Mouse (Mus musculus): ENCODE data around the gene Kmt2b. TPM values are rescaled to one million over a fixed set of nuclear protein-coding genes. Genes with fewer than 3 reads are reported as not detected.

The Kmt2b gene
- total and polyA plus RNA-seq, 3 experiments, result 15.6 to 48.2 TPM; not detected in 1

- DNase-seq (ENCODE audit: low read depth, low spot score), result no peak
- no peak overlapping the region for H3K4me3 ChIP-seq (ENCODE audit: control insufficient read depth in 1 of 2, insufficient read depth in 1 of 2, low read depth in 2 of 2, low read length in 2 of 2)
- H3K79me2 ChIP-seq (ENCODE audit: control insufficient read depth, insufficient read depth, low read length, poor library complexity), result no peaks in the 10 kb centered on the region; the same call in 1 of the 2 replicates
- peaks cover 7 to 29% of the 10 kb centered on the region in 2 experiments; a peak in 3 of 4 replicates for H3K4me1 ChIP-seq (ENCODE audit: control insufficient read depth in 1 of 2, insufficient read depth in 2 of 2, low read length in 2 of 2)
- H3K9me3 ChIP-seq (replicated peaks; ENCODE audit: insufficient read depth, low read length), result no peaks in the 10 kb centered on the region
- peaks cover 0 to 11% of the 10 kb centered on the region in 2 experiments; a peak in 2 of 4 replicates for H3K36me3 ChIP-seq (ENCODE audit: control insufficient read depth in 1 of 2, insufficient read depth in 2 of 2, low read length in 2 of 2)
- no peak overlapping the region for H3K9ac ChIP-seq (ENCODE audit: control insufficient read depth, low read depth, low read length, poor library complexity, severe bottlenecking)
- no peaks in the 10 kb centered on the region for H3K27me3 ChIP-seq (ENCODE audit: control insufficient read depth in 1 of 2, insufficient read depth in 2 of 2, low read length in 2 of 2)
- TF ChIP-seq ZKSCAN1 (IDR thresholded peaks at IDR 0.05; ENCODE audit: low read depth, low read length) (no peak), POLR2A (IDR thresholded peaks at IDR 0.05; ENCODE audit: control insufficient read depth in 1 of 2, insufficient read depth in 1 of 2, low read depth in 1 of 2, low read length in 2 of 2, poor library complexity in 1 of 2) (no peak), RAD21 (IDR thresholded peaks at IDR 0.05; ENCODE audit: low read depth, low read length) (no peak), USF2 (IDR thresholded peaks at IDR 0.05; ENCODE audit: borderline replicate concordance in 1 of 2, insufficient read depth in 1 of 2, low read depth in 1 of 2, low read length in 2 of 2) (no peak), MYB (IDR thresholded peaks at IDR 0.05; ENCODE audit: low read depth, low read length) (no peak), ELF1 (IDR thresholded peaks at IDR 0.05; ENCODE audit: low read depth, low read length) (no peak), RCOR1 (IDR thresholded peaks at IDR 0.05; ENCODE audit: low read depth, low read length) (no peak), MYC (IDR thresholded peaks at IDR 0.05; ENCODE audit: low read depth, low read length) (no peak), MAFK (IDR thresholded peaks at IDR 0.05; ENCODE audit: borderline replicate concordance, low read depth, low read length) (no peak), EP300 (IDR thresholded peaks at IDR 0.05; ENCODE audit: low read depth in 1 of 2, low read length in 2 of 2) (no peak), CHD1 (IDR thresholded peaks at IDR 0.05; ENCODE audit: low read depth, low read length) (no peak), NRF1 (IDR thresholded peaks at IDR 0.05; ENCODE audit: insufficient read depth, low read depth, low read length, poor library complexity, severe bottlenecking) (no peak), CHD2 (IDR thresholded peaks at IDR 0.05; ENCODE audit: low read length) (no peak), ZNF384 (IDR thresholded peaks at IDR 0.05; ENCODE audit: low read depth, low read length) (no peak)
- H3K27ac ChIP-seq (ENCODE audit: control insufficient read depth, low read depth, low read length), result no peak overlapping the region
Observed at GRCm38 (mm10) chr7:30596811-30597210, 8.3 kb upstream of the Kmt2b start.

- peaks cover 0 to 13% of the 10 kb centered on the region in 2 experiments; a peak in 2 of 4 replicates for H3K36me3 ChIP-seq (ENCODE audit: control insufficient read depth in 1 of 2, insufficient read depth in 2 of 2, low read length in 2 of 2)
- H3K9ac ChIP-seq (ENCODE audit: control insufficient read depth, low read depth, low read length, poor library complexity, severe bottlenecking), result no peak overlapping the region
- peaks cover 1% of the 10 kb centered on the region for H3K79me2 ChIP-seq (ENCODE audit: control insufficient read depth, insufficient read depth, low read length, poor library complexity)
- H3K4me3 ChIP-seq (ENCODE audit: control insufficient read depth in 1 of 2, insufficient read depth in 1 of 2, low read depth in 2 of 2, low read length in 2 of 2), result no peak overlapping the region
- no peaks in the 10 kb centered on the region for H3K27me3 ChIP-seq (ENCODE audit: control insufficient read depth in 1 of 2, insufficient read depth in 2 of 2, low read length in 2 of 2)
- H3K9me3 ChIP-seq (replicated peaks; ENCODE audit: insufficient read depth, low read length), result no peaks in the 10 kb centered on the region
- no peak overlapping the region for H3K27ac ChIP-seq (ENCODE audit: control insufficient read depth, low read depth, low read length)
- no peak for DNase-seq (ENCODE audit: low read depth, low spot score)
- H3K4me1 ChIP-seq (ENCODE audit: control insufficient read depth in 1 of 2, insufficient read depth in 2 of 2, low read length in 2 of 2), result peaks cover 7 to 35% of the 10 kb centered on the region in 2 experiments; a peak in 3 of 4 replicates
- TF ChIP-seq CHD2 (IDR thresholded peaks at IDR 0.05; ENCODE audit: low read length) (no peak), HCFC1 (IDR thresholded peaks at IDR 0.05; ENCODE audit: low read depth, low read length) (no peak), MAFK (IDR thresholded peaks at IDR 0.05; ENCODE audit: borderline replicate concordance, low read depth, low read length) (no peak), JUND (IDR thresholded peaks at IDR 0.05; ENCODE audit: low read depth, low read length) (no peak), MAX (IDR thresholded peaks at IDR 0.05; ENCODE audit: low read length) (no peak), SMC3 (IDR thresholded peaks at IDR 0.05; ENCODE audit: low read depth, low read length) (no peak), NELFE (IDR thresholded peaks at IDR 0.05; ENCODE audit: low read depth, low read length) (no peak), ZMIZ1 (IDR thresholded peaks at IDR 0.05; ENCODE audit: low read depth, low read length) (no peak), MAZ (IDR thresholded peaks at IDR 0.05; ENCODE audit: low read depth, low read length) (no peak), MYC (IDR thresholded peaks at IDR 0.05; ENCODE audit: low read depth, low read length) (no peak), RCOR1 (IDR thresholded peaks at IDR 0.05; ENCODE audit: low read depth, low read length) (no peak), TCF12 (IDR thresholded peaks at IDR 0.05; ENCODE audit: low read depth, low read length) (no peak)
Observed at GRCm38 (mm10) chr7:30596093-30596492, 7.6 kb upstream of the Kmt2b start.
